Mouse (Mus musculus) brown adipose tissue, adult 24 weeks (tissue): ENCODE data around the gene Hsd17b2. TPM values are rescaled to one million over a fixed set of nuclear protein-coding genes. Genes with fewer than 3 reads are reported as not detected.

Experiments
- H3K27ac ChIP-seq: fragments of 200-500 bp; replicated peaks from 2 replicates; pipeline ENCODE4 v1.5.1; 2012; ENCODE audit warnings: low read depth, mild to moderate bottlenecking, low read length
- H3K4me1 ChIP-seq: fragments of 200-500 bp; 2 replicates; pipeline ENCODE4 v1.6.1; 2012; ENCODE audit warnings: low read length, mixed read lengths; ENCODE audit not compliant: control insufficient read depth, insufficient read depth, insufficient read length
- H3K4me3 ChIP-seq: fragments of 200-500 bp; 2 replicates; pipeline ENCODE4 v1.5.1; 2012; ENCODE audit warnings: low read depth, mild to moderate bottlenecking, low read length, moderate library complexity; ENCODE audit not compliant: insufficient read depth
- polyA plus RNA-seq: library from polyadenylated mRNA; stranded (reverse); fragments of >200 nt; gene quantifications from 2 replicates; pipeline ENCODE4 v1.2.4, GENCODE M21; 2012; ENCODE audit not compliant: missing spikeins, insufficient read depth, insufficient read length

Hsd17b2 gene
- not detected in 2 replicates for polyA plus RNA-seq

DNA sequence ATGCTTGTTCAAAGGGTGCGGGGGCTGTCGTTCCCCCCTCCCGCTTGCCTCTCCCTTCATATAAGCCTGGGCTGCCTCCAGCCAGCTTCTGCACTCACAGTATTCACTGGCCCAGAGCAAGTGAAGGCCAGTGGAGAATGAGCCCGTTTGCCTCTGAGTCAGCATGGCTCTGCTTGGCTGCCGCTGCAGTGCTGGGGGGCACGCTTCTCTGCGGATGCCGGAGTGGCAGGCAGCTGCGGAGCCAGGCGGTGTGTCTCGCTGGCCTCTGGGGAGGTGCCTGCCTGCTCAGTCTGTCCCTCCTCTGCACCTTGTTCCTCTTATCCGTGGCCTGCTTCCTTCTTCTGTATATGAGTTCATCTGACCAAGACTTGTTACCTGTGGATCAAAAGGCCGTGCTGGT lies at the start of gene Hsd17b2:
Gene Hsd17b2 (plus strand): TSS at position 46 of the 400 bp plus-strand sequence.
- Histone ChIP-seq H3K27ac (no peak within 1 kb of the TSS), H3K4me3 (no peak within 1 kb of the TSS)

DNA sequence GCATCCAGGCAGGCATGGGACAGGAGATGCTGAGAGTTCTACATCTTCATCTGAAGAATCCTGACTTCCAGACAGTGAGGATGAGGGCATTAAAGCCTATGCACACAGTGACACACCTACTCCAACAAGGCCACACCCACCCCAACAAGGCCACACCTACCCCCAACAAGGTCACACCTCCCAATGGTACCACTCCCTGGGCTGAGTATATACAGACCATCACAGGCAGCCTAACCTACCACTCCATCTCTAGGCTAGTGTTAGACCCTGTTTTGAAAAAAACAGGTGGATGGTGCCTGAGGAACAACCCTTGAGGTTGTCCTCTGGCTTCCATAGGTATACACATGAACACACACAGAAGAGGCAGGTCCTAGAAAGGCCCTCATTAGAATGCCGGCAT lies 49.4 kb upstream of the Hsd17b2 start:
- H3K4me3 ChIP-seq: no peak overlapping the region
- no peak overlapping the region for H3K27ac ChIP-seq
- no peaks in the 10 kb centered on the region for H3K4me1 ChIP-seq

More for the DNA sequence above, at the start of gene Hsd17b2:
- H3K4me1 ChIP-seq: no peaks in the 10 kb centered on the region

DNA sequence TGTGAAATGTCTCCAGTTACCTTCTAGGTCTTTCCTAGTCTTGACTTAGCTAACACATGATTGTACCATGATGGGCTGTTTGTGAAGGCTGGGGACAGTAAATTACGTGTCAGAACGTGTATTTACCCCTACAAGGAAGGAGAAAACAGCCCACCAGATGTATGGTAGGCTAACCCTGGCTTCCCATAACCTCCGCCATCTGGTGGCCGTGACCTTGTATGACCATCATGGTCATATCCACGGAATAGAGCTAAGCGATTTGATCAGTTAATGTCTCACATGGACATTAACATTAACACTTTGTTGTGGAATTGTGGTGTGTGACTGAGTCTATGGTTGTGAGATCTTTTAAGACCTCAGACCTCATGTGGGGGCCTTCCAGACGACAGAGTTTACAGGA lies 42.7 kb upstream of the Hsd17b2 start:
- no peak overlapping the region for H3K4me3 ChIP-seq
- no peaks in the 10 kb centered on the region for H3K4me1 ChIP-seq
- H3K27ac ChIP-seq: no peak overlapping the region

DNA sequence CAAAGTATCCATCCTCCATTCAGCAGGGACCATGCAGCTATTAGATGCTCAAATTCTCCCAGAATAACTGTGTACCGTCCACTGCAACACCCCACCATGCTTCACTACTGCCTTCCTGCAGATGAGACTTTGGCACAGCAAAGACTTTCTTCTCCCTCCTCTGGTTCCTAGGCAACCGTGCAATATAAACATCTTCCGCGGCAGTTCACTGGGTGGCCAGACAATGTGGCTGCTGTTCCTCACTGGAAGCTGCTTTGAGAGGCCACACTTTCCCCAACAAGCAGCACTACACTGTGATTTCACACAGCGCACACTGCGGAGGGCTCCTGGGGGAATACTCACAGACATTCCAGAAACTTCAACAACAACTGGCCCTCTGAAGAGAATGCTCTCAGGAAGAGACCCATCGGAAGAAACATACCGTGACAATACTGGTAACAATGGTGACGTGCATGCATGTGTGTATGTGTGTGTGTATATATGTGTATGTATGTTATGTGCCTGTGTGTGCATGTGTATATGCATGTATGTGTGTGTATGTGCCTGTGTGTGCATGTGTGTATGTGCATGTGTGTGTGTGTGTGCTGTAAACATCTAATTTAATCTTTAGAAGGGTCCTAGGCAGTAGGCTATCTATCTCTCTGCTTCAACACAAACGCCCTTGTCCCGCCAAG lies 41.2 kb upstream of the Hsd17b2 start:
- H3K27ac ChIP-seq: no peak overlapping the region
- no peak overlapping the region for H3K4me3 ChIP-seq
- no peaks in the 10 kb centered on the region for H3K4me1 ChIP-seq

- Histone ChIP-seq H3K4me3 (no peak overlapping the region), H3K27ac (no peak overlapping the region), H3K4me1 (no peaks in the 10 kb centered on the region; the same call in 1 of the 2 replicates)
Measured at GRCm38 (mm10) chr8:117667349-117668124, 34.2 kb upstream of the Hsd17b2 start.

DNA sequence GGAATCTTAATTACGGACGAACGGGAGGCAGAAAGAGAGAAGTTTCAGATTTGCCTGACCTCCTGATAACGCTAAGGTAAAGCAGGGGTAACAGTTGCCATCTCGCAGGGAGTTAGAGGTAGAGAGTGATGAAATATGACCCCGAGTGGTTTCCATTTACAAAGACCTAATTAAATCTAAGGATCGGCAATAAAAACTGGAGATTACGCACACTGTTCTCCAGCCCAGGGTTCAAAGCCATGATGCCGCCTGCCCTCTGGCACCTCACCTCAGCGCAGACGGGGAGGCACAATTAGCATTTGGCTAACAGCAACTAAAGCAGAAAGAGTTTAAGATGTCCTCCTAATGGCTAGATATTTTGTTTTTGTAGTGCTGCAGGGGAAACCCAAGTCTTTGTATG lies 31.2 kb upstream of the Hsd17b2 start:
- Histone ChIP-seq H3K4me1 (no peaks in the 10 kb centered on the region; the same call in 1 of the 2 replicates), H3K4me3 (no peak overlapping the region), H3K27ac (no peak overlapping the region)

DNA sequence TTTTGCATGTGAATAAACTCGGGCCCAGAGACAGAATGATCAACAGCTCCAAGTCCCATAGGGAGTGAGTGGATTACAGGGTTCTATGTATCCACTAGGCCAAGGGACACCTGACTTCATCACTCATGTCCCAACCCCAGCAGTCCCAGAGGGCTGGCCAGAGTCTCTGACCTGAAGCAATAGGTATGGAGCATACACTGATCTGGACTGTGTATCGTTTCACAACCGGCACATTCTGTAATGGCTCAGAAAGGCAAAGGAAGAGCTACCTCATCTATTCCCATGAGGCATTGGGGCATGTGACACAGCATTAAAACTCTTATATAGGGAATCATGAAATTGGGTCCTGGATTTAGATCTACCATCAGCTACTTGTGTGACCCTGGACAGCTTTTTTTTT lies 29.1 kb upstream of the Hsd17b2 start:
- Histone ChIP-seq H3K4me3 (no peak overlapping the region), H3K27ac (no peak overlapping the region), H3K4me1 (no peaks in the 10 kb centered on the region; the same call in 1 of the 2 replicates)

- Histone ChIP-seq H3K4me1 (no peaks in the 10 kb centered on the region), H3K4me3 (peak within 1 kb of the TSS; percentile 91), H3K27ac (no peak within 1 kb of the TSS)
Measured at GRCm38 (mm10) chr8:117673430-117673830, 28.3 kb upstream of the Hsd17b2 start, which contains the start of gene Sdr42e1. Gene Sdr42e1 (minus strand): TSS chr8:117673689.

DNA sequence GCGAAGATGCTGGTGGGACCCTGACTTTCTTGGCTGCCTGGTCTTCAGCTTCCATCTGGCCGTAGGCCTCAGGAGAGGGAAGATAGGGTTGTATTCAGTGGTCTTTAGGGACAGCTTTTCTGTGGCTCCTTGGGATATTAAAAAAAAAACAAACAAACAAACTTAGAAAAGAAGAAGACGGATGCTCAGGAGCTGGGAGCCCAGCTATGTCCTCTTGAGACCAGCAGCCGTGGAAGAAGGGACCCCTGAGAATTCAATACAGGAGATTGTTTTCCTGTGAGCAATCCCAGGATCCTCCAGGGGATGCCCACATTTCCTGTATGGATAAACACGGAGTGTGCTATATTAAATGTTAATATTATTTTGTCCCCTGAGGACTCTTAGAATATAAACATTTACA lies 26.5 kb upstream of the Hsd17b2 start:
- no peaks in the 10 kb centered on the region for H3K4me1 ChIP-seq
- H3K27ac ChIP-seq: no peak overlapping the region
- H3K4me3 ChIP-seq: no peak overlapping the region

GRCm38 (mm10) chr8:117676460-117676859 lies 25.2 kb upstream of the Hsd17b2 start:
- no peak overlapping the region for H3K4me3 ChIP-seq
- H3K4me1 ChIP-seq: no peaks in the 10 kb centered on the region
- no peak overlapping the region for H3K27ac ChIP-seq

DNA sequence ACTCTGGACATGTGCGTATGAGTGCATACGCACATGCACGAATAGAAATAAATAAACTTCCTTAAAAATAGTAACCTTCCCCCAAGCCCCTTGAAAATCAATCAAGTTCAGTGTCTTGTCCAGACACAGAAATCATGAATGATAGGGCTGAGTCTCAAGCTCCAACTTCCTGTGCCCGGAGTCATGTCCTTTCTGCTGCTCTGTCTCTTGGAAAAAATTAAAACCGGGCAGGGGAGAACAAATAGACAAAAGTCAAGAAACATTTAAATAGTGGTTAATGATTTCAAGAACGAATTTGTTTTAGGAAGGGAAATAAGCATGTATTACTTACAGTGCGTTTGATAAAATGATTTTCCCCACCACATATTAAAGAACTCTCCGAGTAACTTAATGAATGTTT lies 24.7 kb upstream of the Hsd17b2 start:
- no peak overlapping the region for H3K4me3 ChIP-seq
- H3K4me1 ChIP-seq: no peaks in the 10 kb centered on the region
- no peak overlapping the region for H3K27ac ChIP-seq

DNA sequence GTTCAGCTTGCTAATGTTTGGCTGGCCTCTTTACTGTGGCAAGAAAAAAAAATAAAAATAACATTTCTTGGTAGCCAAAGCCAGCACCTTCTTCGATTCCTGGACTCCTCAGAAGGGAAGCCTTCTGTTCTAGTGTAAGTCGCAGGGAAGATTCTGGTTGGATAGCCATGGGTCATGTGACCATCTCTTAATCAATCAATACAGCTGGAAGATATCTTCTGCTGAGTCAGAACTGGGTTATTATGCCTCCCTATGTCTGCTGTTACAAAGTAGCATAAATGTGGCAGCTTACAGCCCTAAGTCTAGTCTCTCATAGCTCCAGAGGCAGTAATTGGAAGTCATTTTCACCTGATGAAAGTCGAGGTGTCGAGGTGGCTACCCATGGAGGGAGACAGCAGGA lies 23.1 kb upstream of the Hsd17b2 start:
- H3K4me1 ChIP-seq: no peaks in the 10 kb centered on the region
- H3K27ac ChIP-seq: no peak overlapping the region
- no peak overlapping the region for H3K4me3 ChIP-seq

DNA sequence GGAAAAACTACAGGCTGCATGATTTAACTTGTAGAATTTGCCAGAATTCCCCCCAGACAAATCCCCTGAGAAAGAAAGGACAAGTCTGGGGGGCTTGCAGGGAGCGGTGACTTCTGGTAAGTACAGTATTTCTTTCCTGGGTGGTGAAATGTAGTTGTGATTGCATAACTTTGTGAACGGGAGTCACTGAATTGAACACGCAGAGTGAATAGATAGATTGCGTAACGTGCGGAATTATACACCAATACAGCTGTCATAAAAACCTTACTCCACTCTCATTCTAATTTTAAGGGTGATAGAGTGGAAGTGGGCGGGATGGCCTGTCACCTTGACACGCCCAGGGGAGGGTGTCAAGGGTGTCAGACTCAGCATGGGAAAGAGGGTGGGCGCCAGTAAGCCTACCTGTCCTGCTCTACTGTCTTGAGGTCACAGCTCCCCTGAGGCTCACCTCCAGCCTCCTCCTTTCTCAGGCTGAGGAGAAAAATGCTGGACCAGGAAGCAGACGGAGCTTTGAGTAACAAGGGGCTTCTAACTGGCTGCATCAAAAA lies 17.7 kb upstream of the Hsd17b2 start:
- Histone ChIP-seq H3K4me1 (no peaks in the 10 kb centered on the region), H3K27ac (no peak overlapping the region), H3K4me3 (no peak overlapping the region)

GRCm38 (mm10) chr8:117684504-117684903 lies 17.2 kb upstream of the Hsd17b2 start:
- Histone ChIP-seq H3K4me1 (no peaks in the 10 kb centered on the region), H3K27ac (no peak overlapping the region), H3K4me3 (no peak overlapping the region)

GRCm38 (mm10) chr8:117687890-117688289 lies 13.8 kb upstream of the Hsd17b2 start:
- no peak overlapping the region for H3K27ac ChIP-seq
- no peak overlapping the region for H3K4me3 ChIP-seq
- H3K4me1 ChIP-seq: no peaks in the 10 kb centered on the region
